Mouse (Mus musculus) MEL (cell line): ENCODE results near the gene Ghsr. TPM values are rescaled to one million over a fixed set of nuclear protein-coding genes. Genes with fewer than 3 reads are reported as not detected.

Source experiments
- DNase-seq: peaks from one replicate; pipeline ENCODE4 v3.0.0; 2011; ENCODE audit warnings: low read depth, low spot score
- H3K27ac ChIP-seq: 2 replicates; pipeline ENCODE4 v1.5.1; 2012; ENCODE audit warnings: low read depth, mild to moderate bottlenecking, control low read depth, low read length, moderate library complexity; ENCODE audit not compliant: control insufficient read depth
- H3K27me3 ChIP-seq, 2 experiments: fragments of 150-350 bp in 1 of 2; sonication (generic) in 1 of 2; 2 replicates each; pipeline ENCODE4 v1.6.1; 2012; ENCODE audit warnings: low read length in 2 of 2, mild to moderate bottlenecking in 2 of 2, improper control_type of control experiment in 1 of 2, moderate library complexity in 1 of 2; ENCODE audit not compliant: insufficient read depth in 2 of 2, control insufficient read depth in 1 of 2
- H3K36me3 ChIP-seq, 2 experiments: 2 replicates each; pipeline ENCODE4 v1.6.1; 2012 to 2014; ENCODE audit warnings: low read length in 2 of 2, improper control_type of control experiment in 1 of 2, inconsistent platforms in 1 of 2, mild to moderate bottlenecking in 1 of 2; ENCODE audit not compliant: insufficient read depth in 2 of 2, control insufficient read depth in 1 of 2
- H3K4me1 ChIP-seq, 2 experiments: fragments of 150-350 bp in 1 of 2; sonication (generic) in 1 of 2; 2 replicates each; pipeline ENCODE4 v1.6.1; 2012; ENCODE audit warnings: low read length in 2 of 2, improper control_type of control experiment in 1 of 2, mild to moderate bottlenecking in 1 of 2; ENCODE audit not compliant: insufficient read depth in 2 of 2, control insufficient read depth in 1 of 2
- H3K4me3 ChIP-seq, 2 experiments: fragments of 150-350 bp in 1 of 2; sonication (generic) in 1 of 2; 2 replicates each; pipeline ENCODE4 v1.5.1; 2012; ENCODE audit warnings: low read depth in 2 of 2, low read length in 2 of 2, mild to moderate bottlenecking in 2 of 2, moderate library complexity in 2 of 2, control low read depth in 1 of 2, improper control_type of control experiment in 1 of 2; ENCODE audit not compliant: control insufficient read depth in 1 of 2, insufficient read depth in 1 of 2
- H3K79me2 ChIP-seq: 2 replicates; pipeline ENCODE4 v1.6.1; 2012; ENCODE audit warnings: mild to moderate bottlenecking, low read length, moderate library complexity; ENCODE audit not compliant: control insufficient read depth, poor library complexity, insufficient read depth
- H3K9ac ChIP-seq: 2 replicates; pipeline ENCODE4 v1.6.1; 2012; ENCODE audit warnings: low read depth, mild to moderate bottlenecking, control low read depth, low read length, moderate library complexity; ENCODE audit not compliant: control insufficient read depth, poor library complexity, severe bottlenecking
- H3K9me3 ChIP-seq: fragments of 150-350 bp; sonication (generic); replicated peaks from 2 replicates; pipeline ENCODE4 v1.6.1; 2012; ENCODE audit warnings: mild to moderate bottlenecking, low read length, improper control_type of control experiment, moderate library complexity; ENCODE audit not compliant: insufficient read depth
- BHLHE40 ChIP-seq: IDR thresholded peaks from 2 replicates; pipeline ENCODE4 v1.6.1; 2012; ENCODE audit warnings: low read depth, mild to moderate bottlenecking, inconsistent platforms, low read length, improper control_type of control experiment, borderline replicate concordance
- CHD2 ChIP-seq: IDR thresholded peaks from 2 replicates; pipeline ENCODE4 v1.6.1; 2011; ENCODE audit warnings: low read length, improper control_type of control experiment
- CTCF ChIP-seq, 3 experiments: IDR thresholded peaks in 2 of 3; conservative IDR thresholded peaks in 1 of 3; 2 replicates each; pipeline ENCODE4 v1.5.1; 2011 to 2012; ENCODE audit warnings: low read length in 3 of 3, low read depth in 2 of 3, mild to moderate bottlenecking in 2 of 3, improper control_type of control experiment in 1 of 3, inconsistent platforms in 1 of 3, mixed read lengths in 1 of 3, moderate library complexity in 1 of 3; ENCODE audit not compliant: control insufficient read depth in 1 of 3, insufficient read depth in 1 of 3, poor library complexity in 1 of 3, severe bottlenecking in 1 of 3
- ETS1 ChIP-seq: IDR thresholded peaks from 2 replicates; pipeline ENCODE4 v1.6.1; 2012; ENCODE audit warnings: low read depth, mild to moderate bottlenecking, inconsistent platforms, low read length, improper control_type of control experiment, moderate library complexity
- GATA1 ChIP-seq: IDR thresholded peaks from 2 replicates; pipeline ENCODE4 v1.6.1; 2011; ENCODE audit warnings: low read depth, low read length, improper control_type of control experiment
- MAX ChIP-seq: IDR thresholded peaks from 2 replicates; pipeline ENCODE4 v1.6.1; 2011; ENCODE audit warnings: low read length, improper control_type of control experiment
- MAZ ChIP-seq: IDR thresholded peaks from 2 replicates; pipeline ENCODE4 v1.6.1; 2012; ENCODE audit warnings: low read depth, mild to moderate bottlenecking, inconsistent platforms, low read length, improper control_type of control experiment
- MEF2A ChIP-seq: IDR thresholded peaks from 2 replicates; pipeline ENCODE4 v1.6.1; 2014; ENCODE audit warnings: low read depth, mild to moderate bottlenecking, inconsistent platforms, low read length, improper control_type of control experiment; ENCODE audit not compliant: poor library complexity, insufficient replicate concordance, severe bottlenecking; ENCODE audit errors: extremely low read depth
- MYB ChIP-seq: IDR thresholded peaks from 2 replicates; pipeline ENCODE4 v1.6.1; 2011; ENCODE audit warnings: mild to moderate bottlenecking, low read depth, low read length, improper control_type of control experiment
- MYC ChIP-seq: IDR thresholded peaks from 2 replicates; pipeline ENCODE4 v1.6.1; 2011; ENCODE audit warnings: low read depth, mild to moderate bottlenecking, low read length, improper control_type of control experiment, moderate library complexity
- NELFE ChIP-seq: IDR thresholded peaks from 2 replicates; pipeline ENCODE4 v1.6.1; 2011; ENCODE audit warnings: low read depth, low read length, improper control_type of control experiment
- POLR2A ChIP-seq, 2 experiments: IDR thresholded peaks; 2 replicates each; pipeline ENCODE4 v1.6.1; 2011 to 2012; ENCODE audit warnings: low read length in 2 of 2, mild to moderate bottlenecking in 2 of 2, control low read depth in 1 of 2, improper control_type of control experiment in 1 of 2, low read depth in 1 of 2, moderate library complexity in 1 of 2; ENCODE audit not compliant: control insufficient read depth in 1 of 2, insufficient read depth in 1 of 2, poor library complexity in 1 of 2
- POLR2AphosphoS2 ChIP-seq: IDR thresholded peaks from 2 replicates; pipeline ENCODE4 v1.6.1; 2011; ENCODE audit warnings: low read length, improper control_type of control experiment
- SIN3A ChIP-seq: IDR thresholded peaks from 2 replicates; pipeline ENCODE4 v1.6.1; 2012; ENCODE audit warnings: low read length, improper control_type of control experiment, inconsistent platforms
- SMC3 ChIP-seq: IDR thresholded peaks from 2 replicates; pipeline ENCODE4 v1.6.1; 2011; ENCODE audit warnings: low read depth, low read length, improper control_type of control experiment
- TBP ChIP-seq: IDR thresholded peaks from 2 replicates; pipeline ENCODE4 v1.8.0; 2011; ENCODE audit warnings: low read depth, low read length, improper control_type of control experiment
- TCF12 ChIP-seq: IDR thresholded peaks from 2 replicates; pipeline ENCODE4 v1.6.1; 2014; ENCODE audit warnings: low read depth, mild to moderate bottlenecking, inconsistent platforms, low read length, improper control_type of control experiment, moderate library complexity
- UBTF ChIP-seq: IDR thresholded peaks from 2 replicates; pipeline ENCODE4 v1.6.1; 2012; ENCODE audit warnings: low read depth, mild to moderate bottlenecking, inconsistent platforms, low read length, improper control_type of control experiment, moderate library complexity, borderline replicate concordance; ENCODE audit not compliant: insufficient read depth
- USF2 ChIP-seq, 2 experiments: IDR thresholded peaks; 2 replicates each; pipeline ENCODE4 v1.6.1; 2011 to 2012; ENCODE audit warnings: improper control_type of control experiment in 2 of 2, low read length in 2 of 2, borderline replicate concordance in 1 of 2, inconsistent platforms in 1 of 2, low read depth in 1 of 2, mild to moderate bottlenecking in 1 of 2; ENCODE audit not compliant: insufficient read depth in 1 of 2
- polyA plus RNA-seq, 2 experiments: library from polyadenylated mRNA; stranded (reverse) in 1 of 2; unstranded in 1 of 2; fragments of >175 nt in 1 of 2; fragments of >200 nt in 1 of 2; gene quantifications; 2 replicates each; pipeline versions ENCODE4 v1.2.1 to v1.2.4; 2012; ENCODE audit warnings: low replicate concordance in 2 of 2, low read depth in 1 of 2; ENCODE audit not compliant: insufficient read length in 2 of 2, insufficient read depth in 1 of 2, missing spikeins in 1 of 2
- total RNA-seq: library from RNA; depleted of rRNA; stranded (reverse); fragments of 300-350 nt; gene quantifications from 2 replicates; pipeline ENCODE4 v1.2.3, GENCODE M21; 2012

Gene Ghsr
- total and polyA plus RNA-seq, 3 experiments, result not detected

- Histone ChIP-seq H3K4me1 (no peaks in the 10 kb centered on the region), H3K9me3 (no peaks in the 10 kb centered on the region), H3K79me2 (no peaks in the 10 kb centered on the region), H3K27me3 (no peaks in the 10 kb centered on the region), H3K27ac (no peak overlapping the region), H3K9ac (no peak overlapping the region), H3K4me3 (no peak overlapping the region), H3K36me3 (no peaks in the 10 kb centered on the region)
- no peak for TF ChIP-seq TCF12
- TF ChIP-seq MYC, result no peak
- no peak for TF ChIP-seq SIN3A
- TF ChIP-seq CHD2, result no peak
- TF ChIP-seq NELFE, result no peak
- no peak for TF ChIP-seq MEF2A
- no peak for DNase-seq
Observed at GRCm38 (mm10) chr3:27374396-27374795, 3.2 kb downstream of the Ghsr start.

GRCm38 (mm10) chr3:27377935-27378334 is 6.8 kb downstream of the Ghsr start:
- Histone ChIP-seq H3K9me3 (no peaks in the 10 kb centered on the region), H3K27ac (no peak overlapping the region), H3K9ac (no peak overlapping the region), H3K4me1 (no peaks in the 10 kb centered on the region), H3K4me3 (no peak overlapping the region), H3K27me3 (no peaks in the 10 kb centered on the region), H3K79me2 (no peaks in the 10 kb centered on the region), H3K36me3 (no peaks in the 10 kb centered on the region)
- TF ChIP-seq GATA1, result no peak
- no peak for TF ChIP-seq MAZ
- no peak for TF ChIP-seq CTCF (IDR thresholded peaks at IDR 0.05 in 2 of 3, conservative IDR thresholded peaks at IDR 0.05 in 1 of 3; ENCODE audit: control insufficient read depth in 1 of 3, insufficient read depth in 1 of 3, low read depth in 2 of 3, low read length in 3 of 3, poor library complexity in 1 of 3, severe bottlenecking in 1 of 3)
- TF ChIP-seq USF2 (IDR thresholded peaks at IDR 0.05; ENCODE audit: borderline replicate concordance in 1 of 2, insufficient read depth in 1 of 2, low read depth in 1 of 2, low read length in 2 of 2), result no peak
- TF ChIP-seq CHD2, result no peak
- TF ChIP-seq MAX, result no peak
- TF ChIP-seq MYB, result no peak
- TF ChIP-seq BHLHE40, result no peak
- TF ChIP-seq POLR2A (IDR thresholded peaks at IDR 0.05; ENCODE audit: control insufficient read depth in 1 of 2, insufficient read depth in 1 of 2, low read depth in 1 of 2, low read length in 2 of 2, poor library complexity in 1 of 2), result no peak
- no peak for TF ChIP-seq UBTF
- TF ChIP-seq NELFE, result no peak
- no peak for TF ChIP-seq POLR2AphosphoS2
- no peak for TF ChIP-seq TBP
- TF ChIP-seq SMC3, result no peak
- no peak for TF ChIP-seq ETS1
- DNase-seq, result no peak
